Mouse (Mus musculus) MEL (cell line): ENCODE measurements around the gene Eva1a.

Experiments used
- BHLHE40 ChIP-seq: IDR thresholded peaks from 2 replicates; pipeline ENCODE4 v1.6.1; 2012; ENCODE audit warnings: low read depth, mild to moderate bottlenecking, inconsistent platforms, low read length, improper control_type of control experiment, borderline replicate concordance
- CTCF ChIP-seq, 3 experiments: IDR thresholded peaks in 2 of 3; conservative IDR thresholded peaks in 1 of 3; 2 replicates each; pipeline ENCODE4 v1.5.1; 2011 to 2012; ENCODE audit warnings: low read length in 3 of 3, low read depth in 2 of 3, mild to moderate bottlenecking in 2 of 3, improper control_type of control experiment in 1 of 3, inconsistent platforms in 1 of 3, mixed read lengths in 1 of 3, moderate library complexity in 1 of 3; ENCODE audit not compliant: control insufficient read depth in 1 of 3, insufficient read depth in 1 of 3, poor library complexity in 1 of 3, severe bottlenecking in 1 of 3
- EP300 ChIP-seq, 2 experiments: IDR thresholded peaks; 2 replicates each; pipeline ENCODE4 v1.6.1; 2011; ENCODE audit warnings: improper control_type of control experiment in 2 of 2, low read length in 2 of 2, low read depth in 1 of 2, mild to moderate bottlenecking in 1 of 2
- MXI1 ChIP-seq: IDR thresholded peaks from 2 replicates; pipeline ENCODE4 v1.6.1; 2011; ENCODE audit warnings: mild to moderate bottlenecking, low read depth, low read length, improper control_type of control experiment
- MYB ChIP-seq: IDR thresholded peaks from 2 replicates; pipeline ENCODE4 v1.6.1; 2011; ENCODE audit warnings: mild to moderate bottlenecking, low read depth, low read length, improper control_type of control experiment
- MYC ChIP-seq: IDR thresholded peaks from 2 replicates; pipeline ENCODE4 v1.6.1; 2011; ENCODE audit warnings: low read depth, mild to moderate bottlenecking, low read length, improper control_type of control experiment, moderate library complexity
- POLR2A ChIP-seq, 2 experiments: IDR thresholded peaks; 2 replicates each; pipeline ENCODE4 v1.6.1; 2011 to 2012; ENCODE audit warnings: low read length in 2 of 2, mild to moderate bottlenecking in 2 of 2, control low read depth in 1 of 2, improper control_type of control experiment in 1 of 2, low read depth in 1 of 2, moderate library complexity in 1 of 2; ENCODE audit not compliant: control insufficient read depth in 1 of 2, insufficient read depth in 1 of 2, poor library complexity in 1 of 2
- SMC3 ChIP-seq: IDR thresholded peaks from 2 replicates; pipeline ENCODE4 v1.6.1; 2011; ENCODE audit warnings: low read depth, low read length, improper control_type of control experiment
- TAL1 ChIP-seq: IDR thresholded peaks from 2 replicates; pipeline ENCODE4 v1.6.1; 2012; ENCODE audit warnings: mild to moderate bottlenecking, inconsistent platforms, low read length, moderate library complexity, mixed read lengths
- UBTF ChIP-seq: IDR thresholded peaks from 2 replicates; pipeline ENCODE4 v1.6.1; 2012; ENCODE audit warnings: low read depth, mild to moderate bottlenecking, inconsistent platforms, low read length, improper control_type of control experiment, moderate library complexity, borderline replicate concordance; ENCODE audit not compliant: insufficient read depth
- USF1 ChIP-seq: IDR thresholded peaks from 2 replicates; pipeline ENCODE4 v1.6.1; 2014; ENCODE audit warnings: low read depth, mild to moderate bottlenecking, inconsistent platforms, low read length, improper control_type of control experiment, moderate library complexity
- USF2 ChIP-seq, 2 experiments: IDR thresholded peaks; 2 replicates each; pipeline ENCODE4 v1.6.1; 2011 to 2012; ENCODE audit warnings: improper control_type of control experiment in 2 of 2, low read length in 2 of 2, borderline replicate concordance in 1 of 2, inconsistent platforms in 1 of 2, low read depth in 1 of 2, mild to moderate bottlenecking in 1 of 2; ENCODE audit not compliant: insufficient read depth in 1 of 2

DNA sequence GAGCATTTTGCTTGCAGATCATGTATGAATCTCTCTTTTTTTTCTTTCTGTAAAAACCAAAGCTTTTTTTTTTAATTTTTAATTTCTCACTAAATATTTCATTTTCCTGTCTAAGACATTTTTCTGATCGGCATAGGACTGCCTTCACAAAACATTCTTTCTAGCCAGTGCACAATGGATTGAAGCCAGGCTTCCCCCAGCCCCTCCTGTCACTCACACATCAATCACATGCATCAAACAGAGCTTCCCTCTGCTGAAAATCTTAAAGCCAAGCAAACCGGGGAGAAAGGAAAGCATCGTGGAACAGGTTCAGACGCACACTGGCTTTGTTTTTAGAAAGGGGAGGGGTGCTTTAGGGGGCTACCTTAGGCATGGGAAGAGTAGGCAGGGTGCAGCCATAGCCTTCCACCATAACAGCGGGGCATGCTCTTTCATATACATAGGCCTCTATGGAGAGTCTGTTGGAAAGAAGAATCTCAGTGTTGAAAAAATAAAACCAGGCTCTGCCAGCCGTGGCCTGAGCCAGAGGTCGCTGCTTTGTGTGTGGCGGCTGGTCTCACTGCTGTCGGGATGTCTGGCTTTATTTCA, 88.9 kb downstream of the Eva1a start:
- TF ChIP-seq USF1 (no peak), MXI1 (no peak), POLR2A (IDR thresholded peaks at IDR 0.05; ENCODE audit: control insufficient read depth in 1 of 2, insufficient read depth in 1 of 2, low read depth in 1 of 2, low read length in 2 of 2, poor library complexity in 1 of 2) (no peak), BHLHE40 (no peak), CTCF (IDR thresholded peaks at IDR 0.05 in 2 of 3, conservative IDR thresholded peaks at IDR 0.05 in 1 of 3; ENCODE audit: control insufficient read depth in 1 of 3, insufficient read depth in 1 of 3, low read depth in 2 of 3, low read length in 3 of 3, poor library complexity in 1 of 3, severe bottlenecking in 1 of 3) (no peak), MYB (no peak), UBTF (no peak), TAL1 (no peak), SMC3 (no peak), MYC (no peak), USF2 (IDR thresholded peaks at IDR 0.05; ENCODE audit: borderline replicate concordance in 1 of 2, insufficient read depth in 1 of 2, low read depth in 1 of 2, low read length in 2 of 2) (no peak), EP300 (IDR thresholded peaks at IDR 0.05; ENCODE audit: low read depth in 1 of 2, low read length in 2 of 2) (no peak)
